Mouse (Mus musculus): ENCODE results near the gene Myrf.

- no peak for TF ChIP-seq CTCF (IDR thresholded peaks at IDR 0.05; ENCODE audit: low read depth)
- no peak for TF ChIP-seq EP300 (IDR thresholded peaks at IDR 0.05; ENCODE audit: low read depth)
Measured at GRCm38 (mm10) chr19:10176941-10177372, 63.6 kb downstream of the Myrf start.
